Mouse (Mus musculus) heart, postnatal 36 days (tissue): ENCODE measurements around the gene Meis1. TPM values are rescaled to one million over a fixed set of nuclear protein-coding genes. Genes with fewer than 3 reads are reported as not detected.

Experiments
- DNase-seq, 2 experiments: peaks; one replicate each; pipeline ENCODE4 v3.0.0; 2021 to 2022
- intact Hi-C: fragments of 180-260 bp; cut with DNase I; formaldehyde crosslinking; loops from one replicate; pipeline ENCODE4 v1.15.1; 2025
- total RNA-seq, 2 experiments: library from RNA; stranded (reverse); gene quantifications; 2 replicates each; pipeline ENCODE4 v1.2.3; 2021

The Meis1 gene
- total RNA-seq, 2 experiments from 2014 or later = 22.4 to 31.4 TPM

DNA sequence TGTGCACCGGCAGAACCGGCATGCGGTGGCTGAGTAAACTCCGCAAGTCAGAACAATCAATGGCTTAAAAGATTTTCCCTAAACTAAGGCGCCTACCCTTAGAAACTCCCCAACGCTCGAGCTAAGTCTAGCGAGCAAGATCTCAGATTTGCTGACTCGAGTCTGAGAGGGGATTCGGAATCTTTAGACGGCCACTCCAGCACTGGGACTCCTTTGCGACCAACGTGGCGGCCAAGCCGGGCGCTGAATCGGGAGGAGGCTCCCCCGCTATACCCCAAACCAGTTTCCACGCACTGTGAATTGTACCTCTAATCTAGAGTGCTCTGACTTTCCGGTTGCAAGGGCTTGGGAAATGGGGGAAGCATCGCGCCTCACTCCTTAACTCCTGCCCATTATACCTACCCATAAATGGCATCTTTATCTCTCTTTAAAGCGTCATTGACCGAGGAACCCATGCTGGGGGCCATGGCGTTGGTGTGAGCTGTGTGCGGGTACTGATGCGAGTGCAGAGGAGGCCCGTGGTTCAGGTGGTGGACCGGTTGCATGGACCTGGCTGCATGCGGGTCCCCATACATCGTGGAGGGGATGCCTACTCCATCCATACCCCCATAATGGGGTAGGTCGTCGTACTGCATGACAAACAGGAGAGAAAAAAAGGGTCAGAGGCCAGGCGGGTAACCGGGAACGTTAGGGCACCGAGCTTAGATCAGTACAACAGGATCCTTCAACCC is 2.9 kb downstream of the Meis1 start:
- DNase-seq = peak; percentile 45 to 67

DNA sequence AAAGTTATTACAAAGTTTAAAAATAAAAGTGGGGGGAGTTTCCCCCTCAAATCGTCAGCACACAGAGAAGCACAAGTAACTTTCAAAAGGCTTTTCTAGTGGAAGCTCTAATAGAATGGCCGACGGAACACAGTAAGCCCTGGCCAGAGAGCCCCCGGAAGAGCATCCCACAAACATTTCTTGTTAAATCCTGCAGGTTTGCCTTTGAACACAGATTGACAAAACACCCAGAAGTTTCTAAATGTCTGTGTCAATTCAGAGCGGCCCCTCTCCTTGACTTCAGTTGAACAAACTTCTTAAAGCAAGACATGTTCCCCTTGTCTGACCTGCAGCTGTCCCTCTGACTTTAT is 3.4 kb downstream of the Meis1 start:
- intact Hi-C loops = loop anchor here (5.0 kb wide), 1 partner anchor 43 kb away; no protein-coding TSS in a partner anchor
- DNase-seq = no peak

More for the DNA sequence above, 2.9 kb downstream of the Meis1 start:
- intact Hi-C loops = loop anchor here (5.0 kb wide), 1 partner anchor 44 kb away; no protein-coding TSS in a partner anchor

DNA sequence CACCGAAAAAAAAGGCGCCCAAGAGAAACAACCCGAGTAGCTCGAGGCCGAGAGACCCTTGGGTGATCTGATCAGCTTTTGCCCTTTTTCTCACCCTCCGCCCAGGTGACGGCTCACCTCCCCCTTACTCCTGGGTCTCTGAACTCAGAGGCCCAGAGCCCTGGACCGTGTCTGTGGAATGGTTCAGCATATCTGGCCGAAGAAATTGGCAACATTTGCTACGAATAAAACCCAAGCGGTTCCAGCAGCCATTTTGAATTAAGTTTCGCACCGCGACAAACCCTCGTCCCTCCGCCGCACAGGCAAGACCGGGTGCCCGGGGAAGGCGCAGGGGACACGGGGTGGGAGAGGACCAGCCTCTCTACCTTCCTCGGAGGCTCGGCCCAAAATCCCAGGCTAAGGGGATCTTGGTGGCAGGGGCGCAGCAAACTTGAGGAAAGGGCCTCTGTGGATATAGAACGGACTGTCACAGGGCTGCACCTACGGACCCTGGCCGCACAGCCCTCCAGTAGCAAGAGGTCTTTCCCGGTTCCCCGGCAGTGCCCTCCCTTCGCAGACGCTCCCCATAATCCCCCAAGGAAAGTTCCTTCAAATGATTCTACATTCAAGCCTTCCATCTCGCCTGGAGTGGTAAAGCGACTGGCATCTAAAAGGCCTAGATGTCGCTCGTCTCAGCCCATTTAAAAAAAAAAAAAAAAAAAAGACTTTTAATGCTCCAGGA is 4.2 kb downstream of the Meis1 start:
- peak; percentile 44 to 75 for DNase-seq
- intact Hi-C loops = loop anchor here (5.0 kb wide), 1 partner anchor 42 kb away; no protein-coding TSS in a partner anchor

DNA sequence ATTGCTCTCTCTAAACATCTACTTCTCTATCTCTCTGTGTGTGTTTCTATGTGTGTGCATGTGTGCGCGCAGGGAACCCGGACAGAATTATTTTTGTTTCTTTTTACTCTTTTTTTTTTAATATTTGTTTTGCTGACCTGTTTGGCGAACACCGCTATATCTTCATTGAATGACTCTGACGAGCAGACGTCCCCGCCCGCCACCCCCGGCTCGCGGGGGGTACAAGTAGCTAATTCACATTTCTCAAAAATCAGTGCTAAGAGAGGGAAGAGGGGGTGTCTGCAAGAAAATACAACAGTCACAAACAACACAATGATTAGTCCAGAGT is 4.7 kb downstream of the Meis1 start:
- intact Hi-C loops = no loop called here
- DNase-seq = no peak

DNA sequence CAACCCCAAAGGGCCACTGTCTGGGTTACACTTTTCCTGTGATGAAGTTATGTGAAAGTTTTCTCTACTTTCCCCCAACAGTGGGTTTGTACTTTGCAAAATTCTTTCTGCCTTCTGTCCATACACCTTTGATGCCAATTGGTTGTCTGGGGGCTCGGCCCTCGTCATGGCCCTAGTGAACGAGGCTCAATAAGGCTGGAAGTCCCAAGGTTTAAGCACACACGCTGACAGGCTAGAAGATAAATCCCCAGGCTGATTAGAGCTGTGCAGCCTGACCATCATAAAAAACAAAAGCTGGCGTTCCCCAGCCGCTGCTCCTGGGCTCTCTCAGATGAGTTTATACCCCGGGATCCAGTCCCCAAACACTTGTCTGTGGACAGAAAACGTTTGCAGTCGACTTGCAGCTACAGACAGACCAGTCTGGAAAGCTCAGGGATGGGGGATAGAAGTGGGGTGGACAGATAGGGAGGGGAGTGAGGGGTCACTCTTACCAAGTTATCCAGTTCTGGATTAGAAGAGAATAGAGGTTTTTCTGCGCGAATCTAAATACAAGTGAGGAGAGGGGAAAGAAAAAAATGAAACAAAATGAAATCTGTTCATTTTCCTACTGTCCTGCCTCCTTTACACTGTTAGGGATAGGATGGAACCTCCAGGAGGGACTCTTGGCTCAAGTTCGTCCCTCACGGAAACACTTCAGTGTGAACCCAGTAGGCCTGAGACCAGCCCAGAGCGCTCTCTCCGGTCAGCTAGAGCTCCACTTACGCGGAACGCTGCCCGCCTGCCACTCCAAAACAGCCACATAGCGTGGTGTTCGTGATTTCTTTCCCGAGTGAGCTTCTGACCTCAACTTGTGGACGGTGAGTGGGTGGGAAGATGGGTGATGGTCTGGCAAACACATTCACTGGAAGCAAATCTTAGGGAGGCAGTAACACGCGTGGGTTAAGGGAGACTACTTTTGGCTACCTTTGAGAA is 5.4 kb downstream of the Meis1 start:
- peak; percentile 50 to 77 for DNase-seq
- intact Hi-C loops = no loop called here

DNA sequence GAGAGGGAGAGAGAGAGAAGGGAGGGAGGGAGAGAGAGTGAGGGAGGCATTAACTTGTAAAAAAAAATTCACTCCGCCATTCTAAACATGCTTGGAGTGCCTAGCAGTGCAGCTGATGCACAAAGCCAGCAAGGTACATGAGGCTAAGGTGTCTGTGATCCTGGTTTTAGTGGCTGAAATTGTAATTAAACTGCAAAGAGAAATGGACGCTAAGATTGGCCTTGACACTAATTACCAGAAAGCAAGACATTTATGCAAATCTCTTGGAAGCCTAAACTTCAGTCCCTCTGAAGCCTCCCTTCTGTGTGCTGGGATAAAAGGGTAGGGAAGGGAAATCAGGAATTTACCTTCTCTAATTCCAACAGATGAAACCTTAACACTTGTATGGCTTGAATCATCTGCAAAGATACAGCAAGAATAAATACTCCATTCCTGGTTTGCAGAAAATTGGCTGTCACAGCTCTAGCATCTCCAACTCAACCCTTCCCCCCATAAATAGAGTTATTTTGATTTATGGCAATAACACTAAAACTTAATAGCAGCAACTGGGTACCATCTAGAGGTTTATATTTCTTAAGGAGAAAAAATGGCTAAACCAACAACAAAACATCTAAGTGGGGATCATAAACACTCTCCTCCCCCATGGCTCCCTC is 6.2 kb downstream of the Meis1 start:
- intact Hi-C loops = no loop called here
- no peak for DNase-seq

DNA sequence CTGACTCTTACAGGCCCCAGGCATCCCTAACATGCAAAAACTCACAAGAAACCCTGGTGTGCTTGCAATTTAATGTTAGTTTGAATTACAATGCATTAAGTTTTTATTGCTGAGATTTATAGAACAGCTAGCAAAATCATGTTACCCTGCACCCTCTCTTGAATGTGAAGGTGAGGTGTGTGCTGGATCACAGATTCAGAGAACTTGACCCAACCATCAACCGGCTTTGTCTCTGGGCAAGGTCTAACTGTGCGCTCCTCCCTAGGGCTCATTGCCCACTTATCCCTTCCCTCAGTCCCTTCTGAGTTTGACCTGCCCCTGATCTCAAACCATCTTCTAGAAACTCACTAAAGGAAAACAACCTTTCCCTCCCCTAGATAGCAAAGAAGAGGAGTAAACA is 6.8 kb downstream of the Meis1 start:
- intact Hi-C loops = no loop called here
- DNase-seq = peak in 1 of 2 experiments; percentile 37

DNA sequence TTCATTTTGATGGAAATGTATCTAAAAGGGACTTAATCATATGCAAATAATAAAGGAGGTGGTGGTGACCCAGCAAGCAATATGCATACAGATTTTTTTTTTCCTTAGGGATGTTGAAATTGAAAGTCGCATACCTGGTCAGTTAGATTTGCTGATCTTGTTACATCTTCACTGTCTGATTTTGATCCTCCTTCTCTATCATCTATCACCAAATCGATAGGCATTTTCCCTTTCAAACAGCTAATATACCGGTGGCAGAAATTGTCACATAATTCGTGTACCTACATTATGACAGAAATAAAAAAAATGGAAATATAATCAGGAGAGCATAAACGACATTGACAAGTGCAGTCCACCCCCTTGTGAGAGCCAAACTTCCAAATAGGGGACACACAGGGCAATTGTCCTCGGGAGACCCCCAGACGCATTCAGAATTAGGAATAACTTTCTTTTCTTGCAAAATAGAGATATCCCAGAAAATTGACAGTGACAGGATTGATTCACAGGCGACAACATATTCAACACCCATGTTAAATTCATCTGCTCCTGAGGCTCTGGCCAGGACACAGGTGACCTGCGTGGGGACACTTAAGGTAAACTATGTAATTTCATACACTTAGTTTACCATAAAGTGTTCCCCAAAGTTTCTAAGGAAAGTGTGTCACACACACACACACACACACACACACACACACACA is 7.5 kb downstream of the Meis1 start:
- DNase-seq = no peak
- intact Hi-C loops = no loop called here

DNA sequence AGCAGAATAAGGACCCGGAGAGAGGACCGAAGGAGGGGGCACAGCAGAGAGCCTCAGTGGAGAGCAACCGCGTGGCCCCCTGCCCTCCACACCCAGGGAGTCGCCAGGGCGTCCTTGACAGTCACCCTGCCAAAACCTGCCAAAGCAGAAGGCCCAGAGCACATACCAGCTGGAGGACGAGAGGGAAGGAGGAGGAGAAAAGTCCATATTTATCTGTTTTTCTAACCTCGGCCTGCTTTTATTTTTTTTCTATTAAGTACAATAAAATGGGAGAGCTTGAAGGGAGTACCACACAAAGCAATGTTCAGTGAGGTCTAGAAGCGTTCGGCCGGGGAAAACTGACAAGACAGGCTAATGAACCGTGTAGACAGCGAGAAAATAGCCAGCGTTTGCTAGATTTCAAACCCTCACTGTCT is 8.4 kb downstream of the Meis1 start:
- intact Hi-C loops = no loop called here
- peak; percentile 43 to 67 for DNase-seq

DNA sequence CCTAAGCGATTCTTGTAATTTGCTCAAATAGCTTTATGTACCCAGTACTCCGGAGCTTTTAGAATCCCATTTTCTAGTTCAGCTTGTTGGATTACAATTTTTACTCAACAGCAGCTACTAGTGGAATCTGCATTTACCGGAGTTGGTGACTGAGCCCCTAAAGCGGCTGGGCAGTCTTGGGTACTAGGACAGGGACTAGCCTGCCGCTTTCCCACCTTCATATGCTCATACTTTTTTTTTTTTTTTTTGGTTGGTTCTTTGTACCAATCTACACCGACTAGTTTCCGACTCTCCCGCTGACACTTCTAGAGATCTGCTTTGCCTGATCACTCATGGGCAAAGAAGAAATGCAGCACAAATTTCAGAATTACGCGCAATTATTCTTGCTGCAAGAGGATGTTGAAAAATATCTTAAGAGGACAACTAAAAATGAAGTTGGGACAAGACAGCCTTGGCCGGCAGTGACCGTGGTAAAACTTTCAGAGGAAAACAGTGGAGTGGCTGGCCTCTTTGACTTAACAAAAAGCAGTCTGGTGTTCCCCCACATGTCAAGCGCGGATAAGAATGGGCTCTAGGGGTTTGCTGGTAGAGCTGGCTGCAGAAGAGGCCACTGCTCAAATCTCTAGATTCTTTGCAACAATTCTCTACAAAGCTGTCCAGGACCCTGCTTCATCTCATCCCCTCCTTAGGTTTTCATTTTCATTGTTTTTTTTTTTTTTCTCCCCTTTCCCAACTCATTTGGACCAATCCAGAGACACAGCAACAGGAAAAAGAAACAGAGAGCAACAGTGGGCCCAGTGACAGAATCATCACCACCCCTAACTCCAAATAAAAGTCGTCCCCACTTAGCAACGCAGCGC is 9.0 kb downstream of the Meis1 start:
- peak; percentile 21 to 46 for DNase-seq

DNA sequence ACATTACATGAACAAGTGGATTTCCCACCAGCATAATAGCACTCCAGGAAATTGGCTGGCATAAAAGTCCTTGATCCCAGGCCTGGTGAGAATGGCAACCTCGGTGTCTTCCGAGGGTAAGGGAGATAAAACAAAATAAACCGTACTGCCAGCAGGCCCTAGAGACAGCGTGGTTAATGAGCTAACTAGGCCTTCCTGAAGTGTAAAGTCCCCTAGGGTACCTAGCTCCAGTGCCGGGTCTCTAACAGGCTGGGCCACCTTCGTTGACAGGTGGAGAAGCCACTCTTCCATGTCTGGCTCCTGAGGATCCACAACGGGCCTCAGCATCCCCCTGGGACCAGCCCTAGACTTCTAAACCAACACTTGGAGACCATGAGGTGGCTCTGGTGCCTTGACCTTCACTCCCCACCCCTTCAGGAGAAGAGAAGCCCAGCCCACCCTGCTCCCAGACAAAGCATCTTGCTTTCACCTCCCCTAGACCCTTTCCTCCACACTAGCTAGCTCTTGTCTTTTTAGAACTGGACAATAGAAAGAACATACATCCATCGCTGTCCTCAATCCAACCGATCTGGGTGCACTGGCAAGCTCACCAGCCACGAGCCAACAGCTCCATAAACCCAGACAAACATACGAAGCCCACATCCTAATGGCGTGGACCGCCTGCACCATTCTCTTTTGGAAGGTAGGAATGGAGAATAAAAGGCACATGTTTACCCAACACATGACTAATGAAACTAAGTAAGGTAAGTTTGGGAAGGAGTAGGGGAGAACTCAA is 10.0 kb downstream of the Meis1 start:
- DNase-seq = peak; percentile 14 to 33

More for the DNA sequence above, 9.0 kb downstream of the Meis1 start:
- intact Hi-C loops = loop anchor here (2.0 kb wide), 1 partner anchor 53 kb away; no protein-coding TSS in a partner anchor

DNA sequence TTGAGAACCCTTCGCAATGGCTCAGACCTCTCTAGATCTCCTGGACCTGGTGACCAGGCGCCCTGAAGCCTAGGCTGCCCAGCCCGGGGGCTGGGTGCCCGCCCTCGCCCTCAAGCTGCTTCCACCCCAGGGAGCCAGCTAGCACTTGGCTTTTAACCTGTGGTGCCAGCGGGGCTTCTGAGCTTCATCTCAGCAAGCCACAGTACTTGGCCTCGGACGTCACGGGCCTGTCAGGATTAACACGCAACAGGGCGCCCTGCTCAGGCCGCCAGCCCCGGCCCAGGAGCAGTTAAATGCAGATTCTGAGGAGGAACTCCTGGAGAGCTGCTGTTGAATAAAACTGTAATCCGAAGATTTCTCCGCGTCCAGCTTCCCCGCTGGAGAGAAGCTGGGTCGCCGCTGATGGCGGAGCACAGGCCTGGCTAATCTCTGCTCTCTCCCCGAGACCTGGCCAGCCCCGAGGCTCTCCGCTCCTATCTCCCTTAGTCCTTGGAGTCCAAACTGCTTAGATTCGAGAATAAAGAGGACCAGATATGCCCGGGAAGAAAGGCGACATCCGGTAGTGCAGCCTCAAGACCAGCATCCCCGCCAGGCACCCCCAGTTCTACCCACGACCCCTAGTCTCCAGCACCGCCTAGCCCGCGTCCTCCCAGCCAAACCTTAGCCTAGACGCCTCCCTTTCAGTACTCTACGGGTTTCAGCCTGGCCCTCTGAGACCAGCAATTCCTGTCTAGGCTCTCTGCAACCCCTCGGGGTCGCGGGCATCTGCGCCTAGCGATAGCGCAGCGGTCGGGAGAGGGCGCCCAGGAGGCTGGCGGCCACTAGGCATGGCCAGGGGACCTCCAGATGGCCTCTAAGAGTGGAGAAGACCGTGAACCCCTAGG is 11.0 kb downstream of the Meis1 start:
- intact Hi-C loops = loop anchor here (2.0 kb wide), 1 partner anchor 51 kb away; no protein-coding TSS in a partner anchor
- peak; percentile 52 to 76 for DNase-seq

More for the DNA sequence above, 10.0 kb downstream of the Meis1 start:
- intact Hi-C loops = loop anchor here (2.0 kb wide), 1 partner anchor 52 kb away; no protein-coding TSS in a partner anchor

DNA sequence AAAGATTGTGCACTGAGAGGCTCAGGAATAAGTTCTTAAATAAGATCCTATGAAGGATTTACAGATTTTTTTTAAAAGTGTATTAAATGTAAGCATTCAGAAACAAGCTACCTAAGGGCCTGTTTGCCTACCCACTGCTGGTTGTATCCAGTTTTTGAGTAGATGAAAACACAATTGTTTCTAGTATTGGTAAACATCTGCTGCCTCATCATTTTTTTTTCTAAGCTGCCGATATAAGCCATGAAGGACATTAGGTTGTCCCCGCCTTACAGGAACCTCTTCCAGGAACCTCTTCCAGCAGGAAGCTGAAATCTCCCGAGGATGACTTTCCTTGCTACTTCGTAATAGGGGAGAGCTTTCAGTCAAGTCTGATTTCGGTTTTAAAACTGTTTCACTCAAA is 11.7 kb downstream of the Meis1 start:
- intact Hi-C loops = no loop called here
- DNase-seq = no peak

DNA sequence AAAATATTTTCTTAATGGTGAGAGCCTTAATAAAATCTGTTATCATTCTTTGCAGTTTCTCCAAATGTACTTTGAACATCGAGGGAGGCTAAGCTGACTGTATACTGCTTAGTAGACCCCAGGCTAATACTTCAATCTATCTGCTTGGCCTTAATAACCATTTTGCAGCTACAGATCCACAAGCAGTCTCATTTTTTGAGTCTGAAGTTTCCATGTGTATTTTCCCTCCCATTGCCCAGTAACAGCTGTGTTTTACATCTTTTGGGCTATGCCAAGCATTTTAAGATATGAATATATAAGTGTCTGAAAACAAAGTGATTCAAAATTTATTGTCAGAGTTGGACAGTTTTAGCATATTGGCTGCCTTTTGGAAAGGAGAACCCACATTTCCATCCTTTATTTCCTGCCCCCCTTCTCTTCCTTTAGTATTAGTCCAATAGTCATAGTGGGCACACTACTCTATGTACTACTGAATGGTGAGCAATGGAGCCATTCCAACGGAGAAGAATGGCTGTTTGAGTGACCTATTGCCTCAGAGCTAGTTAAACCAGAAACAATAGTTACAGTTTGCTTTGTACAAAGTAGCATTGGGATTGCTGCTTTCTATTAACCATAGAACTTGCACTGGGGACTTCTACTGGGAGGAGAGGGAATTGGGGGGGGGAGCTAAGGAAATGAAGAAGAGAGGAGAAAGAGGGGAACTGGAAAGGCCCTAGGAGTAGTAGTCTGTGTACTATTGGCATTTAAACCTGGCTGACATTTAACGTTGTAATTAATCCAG is 12.7 kb downstream of the Meis1 start:
- intact Hi-C loops = no loop called here
- no peak for DNase-seq

DNA sequence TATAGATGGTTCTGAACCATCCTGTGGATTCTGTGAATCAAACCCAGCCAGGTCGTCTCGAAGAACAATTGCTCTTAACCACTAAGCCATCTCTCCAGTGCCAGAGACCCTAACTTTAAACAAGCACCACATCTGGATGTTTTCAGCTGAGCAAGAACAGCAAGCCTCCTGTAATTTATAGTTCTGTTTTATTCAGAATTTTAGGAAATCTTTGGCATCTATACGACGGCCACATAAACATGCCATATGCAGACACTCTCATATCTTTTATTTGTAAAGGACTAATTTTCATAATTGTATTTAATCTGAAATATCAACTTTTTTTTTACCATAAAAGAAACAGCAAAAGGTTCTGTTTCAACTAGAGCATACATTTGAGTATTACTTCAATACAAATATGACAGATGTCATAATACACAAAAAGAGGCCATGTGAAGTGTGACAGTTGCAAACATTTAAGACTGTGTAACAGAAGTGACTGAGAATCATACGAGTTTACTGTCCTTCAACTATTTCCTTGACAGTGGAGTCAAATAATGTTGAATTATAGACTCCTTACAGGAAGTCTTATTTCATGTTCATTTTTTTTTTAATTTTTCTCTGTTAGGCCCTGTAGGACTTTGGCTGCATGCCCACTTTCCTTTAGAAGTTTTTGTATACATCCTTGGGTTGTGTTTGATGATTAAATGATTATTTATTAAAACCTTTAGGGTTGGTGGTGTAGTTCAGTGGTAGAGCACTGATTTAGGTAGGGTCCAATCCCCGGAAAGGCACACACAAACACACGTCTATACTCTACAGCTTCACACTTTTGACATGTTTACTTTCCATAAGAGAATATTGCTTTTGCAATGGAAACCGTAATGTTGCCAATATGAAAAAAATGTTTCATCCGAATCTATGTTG is 13.5 kb downstream of the Meis1 start:
- no peak for DNase-seq
- intact Hi-C loops = no loop called here
